Mouse (Mus musculus): Measurements from ENCODE around the gene Cldn5.

Cldn5 gene

DNA sequence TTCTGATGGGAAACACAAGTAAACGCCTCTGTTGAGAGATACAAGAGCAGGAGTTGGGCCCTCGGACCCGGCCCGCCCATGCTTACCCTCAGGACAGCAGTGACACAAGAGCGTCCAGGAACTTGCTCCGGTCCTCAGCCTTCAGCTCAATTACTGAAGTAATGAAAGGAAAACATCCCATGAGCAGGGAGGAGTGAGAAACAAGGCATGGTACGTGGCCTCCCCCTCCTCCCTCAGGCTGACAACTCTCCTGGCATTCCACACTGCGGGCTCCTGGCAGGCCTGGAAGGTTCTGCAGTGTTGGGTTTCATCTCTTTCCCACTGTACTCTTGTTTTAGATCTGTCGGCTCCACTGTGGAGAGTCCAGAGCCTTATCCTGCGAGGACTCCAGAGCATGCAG is 5.2 kb downstream of the Cldn5 start:
- no peak for ATAC-seq (ENCODE audit: insufficient number of reproducible peaks, low FRiP score, low TSS enrichment)

GRCm38 (mm10) chr16:18785025-18785424 is 8.4 kb downstream of the Cldn5 start:
- ATAC-seq (ENCODE audit: insufficient number of reproducible peaks, low FRiP score, low TSS enrichment): no peak

- ATAC-seq (ENCODE audit: insufficient number of reproducible peaks, low FRiP score, low TSS enrichment): no peak
Measured at GRCm38 (mm10) chr16:18785485-18785884, 8.8 kb downstream of the Cldn5 start.

- no peak for ATAC-seq (ENCODE audit: insufficient number of reproducible peaks, low FRiP score, low TSS enrichment)
Measured at GRCm38 (mm10) chr16:18786652-18787051, 10.0 kb downstream of the Cldn5 start.

- ATAC-seq (ENCODE audit: insufficient number of reproducible peaks, low FRiP score, low TSS enrichment): no peak
Measured at GRCm38 (mm10) chr16:18788627-18789406, 12.2 kb downstream of the Cldn5 start.

GRCm38 (mm10) chr16:18795223-18795899 is 18.7 kb downstream of the Cldn5 start:
- ATAC-seq (ENCODE audit: insufficient number of reproducible peaks, low FRiP score, low TSS enrichment): no peak

GRCm38 (mm10) chr16:18796645-18797044 is 20.0 kb downstream of the Cldn5 start:
- no peak for ATAC-seq (ENCODE audit: insufficient number of reproducible peaks, low FRiP score, low TSS enrichment)

- ATAC-seq (ENCODE audit: insufficient number of reproducible peaks, low FRiP score, low TSS enrichment): no peak
Measured at GRCm38 (mm10) chr16:18798151-18798550, 21.5 kb downstream of the Cldn5 start.

DNA sequence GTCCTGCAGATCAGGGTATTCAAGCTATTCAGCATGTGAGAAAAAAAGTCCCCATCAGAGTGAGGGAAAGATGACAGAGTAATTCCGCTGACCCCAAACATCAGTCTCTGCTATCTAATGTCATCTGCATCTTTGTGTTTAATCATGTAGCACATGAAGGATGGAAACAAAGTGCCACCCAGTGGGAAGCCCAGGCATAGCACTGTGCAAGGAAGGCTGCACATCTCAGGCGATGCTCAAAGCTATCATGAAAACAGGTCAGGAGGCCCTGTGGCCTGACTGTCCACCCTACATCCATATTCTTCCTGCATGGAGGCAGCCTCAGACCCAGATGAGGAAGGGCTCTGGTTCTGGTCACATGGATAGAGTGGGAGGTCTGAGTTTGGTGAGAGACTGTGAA is 22.2 kb downstream of the Cldn5 start:
- ATAC-seq (ENCODE audit: insufficient number of reproducible peaks, low FRiP score, low TSS enrichment): 0 out of 2 replicates have a peak, but pooled peaks have one; percentile 31

GRCm38 (mm10) chr16:18805746-18806145 is 29.1 kb downstream of the Cldn5 start:
- ATAC-seq (ENCODE audit: insufficient number of reproducible peaks, low FRiP score, low TSS enrichment): no peak

DNA sequence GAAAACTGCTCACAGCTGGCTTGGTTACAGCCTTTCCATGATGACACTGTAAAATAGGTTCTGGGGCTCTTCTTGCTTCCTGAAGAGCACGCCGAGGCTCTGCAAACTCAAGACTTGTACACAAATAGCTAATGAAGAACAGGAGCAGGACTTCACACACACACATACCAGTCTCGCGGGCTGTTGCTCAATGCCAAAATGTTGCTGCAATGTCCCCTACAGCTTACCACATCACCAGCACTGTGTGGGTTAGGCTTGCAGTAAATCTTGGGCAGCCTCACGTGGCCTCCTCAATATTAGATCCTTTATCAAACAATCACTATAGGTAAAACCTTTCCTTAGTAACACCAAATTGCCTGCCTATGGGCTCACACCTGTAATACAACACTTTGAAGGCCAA is 32.4 kb downstream of the Cldn5 start:
- ATAC-seq (ENCODE audit: insufficient number of reproducible peaks, low FRiP score, low TSS enrichment): no peak

- ATAC-seq (ENCODE audit: insufficient number of reproducible peaks, low FRiP score, low TSS enrichment): no peak
Measured at GRCm38 (mm10) chr16:18811032-18811431, 34.4 kb downstream of the Cldn5 start.

GRCm38 (mm10) chr16:18811468-18812384 is 35.1 kb downstream of the Cldn5 start, which contains the start of the genes Ufd1 and Cdc45:
TSS of gene Ufd1 (plus strand) at chr16:18811779.
TSS of gene Cdc45 (minus strand) at chr16:18811987.
- ATAC-seq (ENCODE audit: insufficient number of reproducible peaks, low FRiP score, low TSS enrichment): peak; percentile 94

- ATAC-seq (ENCODE audit: insufficient number of reproducible peaks, low FRiP score, low TSS enrichment): no peak
Measured at GRCm38 (mm10) chr16:18812385-18812910, 35.8 kb downstream of the Cldn5 start.

DNA sequence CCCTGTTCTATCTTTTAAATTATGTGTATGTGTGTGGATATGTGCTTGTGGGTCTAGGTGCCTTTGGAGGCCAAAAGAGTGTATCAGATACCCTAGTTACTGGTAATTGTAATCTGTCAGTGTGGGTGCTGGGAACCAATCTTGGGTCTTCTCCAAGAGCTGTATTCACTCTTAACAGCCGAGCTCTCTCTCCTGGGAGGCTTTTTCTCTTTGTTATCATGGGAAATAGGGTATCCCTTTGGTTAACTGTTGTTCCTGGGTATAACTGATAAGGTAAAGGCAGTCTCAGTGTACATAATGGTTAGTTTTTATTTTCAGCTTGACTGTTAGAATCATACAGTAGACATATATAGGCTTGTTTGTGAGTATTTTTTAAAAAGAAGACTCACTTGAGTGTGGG is 45.7 kb downstream of the Cldn5 start:
- no peak for ATAC-seq (ENCODE audit: insufficient number of reproducible peaks, low FRiP score, low TSS enrichment)

DNA sequence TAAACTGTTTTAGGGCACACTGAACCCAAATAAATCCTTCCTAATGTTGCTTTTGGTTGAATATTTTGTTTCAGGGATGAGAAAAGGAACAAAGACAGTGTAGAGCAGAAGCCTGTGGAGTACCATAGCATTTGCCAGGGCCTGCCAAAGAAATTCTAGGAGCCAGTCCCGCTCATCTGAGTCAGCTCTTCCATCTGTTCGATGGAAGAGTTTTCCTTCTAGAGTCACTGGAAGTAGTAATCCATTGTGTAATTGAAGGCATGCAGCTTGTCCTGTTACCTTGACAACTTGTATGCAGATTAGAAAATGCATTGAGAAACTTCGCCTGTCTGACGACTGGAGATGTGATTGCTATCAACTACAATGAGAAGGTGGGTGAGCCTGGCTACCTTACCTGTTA is 46.3 kb downstream of the Cldn5 start:
- no peak for ATAC-seq (ENCODE audit: insufficient number of reproducible peaks, low FRiP score, low TSS enrichment)
